Mouse (Mus musculus): ENCODE measurements around the gene Tfap2e.

Tfap2e gene

DNA sequence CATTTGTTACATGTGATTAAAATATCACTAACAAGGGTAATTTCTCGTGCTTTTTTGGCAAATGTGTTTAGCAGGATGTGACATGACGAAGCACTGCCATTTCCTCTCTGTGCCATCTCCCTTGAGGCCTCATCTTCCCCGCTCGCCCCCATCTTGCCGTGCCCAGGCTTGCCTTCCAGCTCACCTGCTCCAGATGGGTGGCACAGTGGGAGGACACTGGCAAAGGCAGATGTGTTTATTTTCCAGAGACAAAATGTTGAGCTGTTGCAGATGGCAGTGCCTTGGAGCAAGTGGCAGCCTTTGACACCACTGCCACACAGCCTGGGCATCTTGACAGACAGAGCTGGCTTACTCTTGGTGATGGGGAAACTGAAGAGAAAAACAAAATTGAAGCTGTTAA lies 43.0 kb downstream of the Tfap2e start:
- DNase-seq: no peak

DNA sequence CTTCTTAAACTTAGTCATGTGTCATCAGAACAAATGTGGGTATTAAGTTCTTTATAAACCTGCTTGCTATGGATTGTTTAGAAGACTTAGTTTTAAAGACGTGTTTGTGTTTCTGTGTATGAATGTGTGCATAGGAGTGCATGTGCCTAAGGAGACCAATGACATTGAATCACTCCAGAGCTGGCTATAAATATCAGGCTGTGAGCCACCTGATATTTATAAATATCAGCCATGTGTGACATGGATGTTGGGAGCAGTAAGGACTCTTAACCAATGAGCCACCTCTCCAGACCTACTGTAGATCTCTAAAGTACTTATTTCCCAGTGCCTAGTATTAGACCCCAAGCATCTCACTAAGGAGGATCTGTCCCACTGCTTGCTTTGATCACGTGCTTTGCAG lies 46.6 kb downstream of the Tfap2e start:
- no peak for DNase-seq

DNA sequence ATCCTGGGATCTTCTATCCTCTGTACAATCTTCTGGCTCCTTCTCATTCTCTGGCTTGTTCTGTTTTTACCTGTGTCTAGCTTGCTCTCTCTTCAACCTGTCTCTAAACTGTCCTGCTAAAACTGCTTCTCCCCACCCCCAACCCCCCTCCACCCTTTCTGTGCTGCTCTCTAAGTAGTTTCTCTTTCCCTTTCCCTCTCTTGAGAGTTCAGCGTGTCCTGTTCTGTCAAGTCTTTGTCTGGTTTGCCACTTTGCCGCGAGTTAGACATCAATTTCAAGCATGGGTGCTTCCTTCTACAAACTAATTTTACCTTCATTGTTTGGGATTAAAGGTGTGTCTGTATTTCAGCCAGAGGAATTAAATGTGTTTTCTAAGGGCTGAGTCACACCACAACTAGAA lies 53.0 kb downstream of the Tfap2e start:
- no peak for DNase-seq

DNA sequence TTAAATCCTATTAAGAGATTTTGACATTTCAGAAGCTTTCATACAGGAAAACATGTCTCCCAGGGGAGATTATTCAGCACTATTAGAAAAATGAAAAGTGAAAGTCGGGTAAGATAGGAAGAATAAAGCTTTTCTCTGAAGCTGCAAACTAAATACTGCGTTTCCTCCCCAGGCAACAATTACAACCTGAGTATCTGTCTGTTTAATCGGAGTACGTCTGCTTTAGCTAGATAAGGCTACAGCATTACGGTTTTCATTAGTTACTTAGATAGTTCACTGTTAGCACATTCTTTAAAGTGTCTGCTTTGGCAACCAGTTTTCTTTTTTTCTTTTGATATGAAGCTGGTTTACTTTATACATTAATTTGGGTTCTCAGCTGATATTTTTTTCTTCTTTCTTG lies 53.7 kb downstream of the Tfap2e start:
- no peak for DNase-seq

DNA sequence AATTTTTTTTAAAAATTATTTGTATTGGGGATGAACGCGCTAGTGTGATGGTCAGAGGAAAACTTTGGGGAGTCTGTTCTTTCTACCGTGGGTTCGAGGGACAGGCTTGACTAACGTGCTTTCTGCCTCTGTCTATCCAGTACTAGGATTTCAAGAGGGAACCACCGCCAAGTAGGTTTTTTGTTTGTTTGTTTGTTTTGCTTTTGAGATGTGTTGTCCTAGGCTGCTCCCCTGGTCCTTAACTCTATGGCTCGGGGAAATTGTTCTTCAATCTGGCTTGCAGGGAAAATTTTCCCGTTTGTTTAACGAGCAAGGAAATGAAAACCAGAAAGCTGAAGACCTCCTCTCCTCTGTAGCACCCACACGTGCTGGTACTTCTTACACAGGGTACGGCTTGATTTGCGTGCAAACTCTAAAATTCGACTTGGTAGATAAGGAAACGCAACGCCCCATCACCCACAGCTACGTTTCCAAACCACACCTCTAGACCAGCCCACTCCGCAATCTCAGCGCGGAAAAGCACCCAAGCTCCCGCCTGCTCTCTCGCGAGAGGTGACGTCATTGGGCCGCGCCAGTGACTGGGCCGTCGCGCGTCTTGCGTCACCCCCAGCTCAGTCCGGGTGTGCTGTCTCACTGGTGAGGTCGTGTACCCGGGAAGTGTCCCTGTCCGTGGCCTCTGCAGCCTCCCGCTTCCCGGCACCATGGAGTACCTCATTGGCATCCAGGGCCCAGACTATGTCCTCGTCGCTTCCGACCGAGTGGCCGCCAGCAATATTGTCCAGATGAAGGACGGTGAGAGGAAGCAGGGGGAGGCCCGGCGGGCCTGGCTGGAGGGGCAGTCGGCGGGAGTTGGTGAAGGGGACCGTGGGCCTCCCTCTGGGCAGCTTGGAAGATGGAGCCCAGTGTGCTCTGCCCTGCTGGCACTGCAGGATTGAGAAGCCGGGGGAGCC lies 58.7 kb downstream of the Tfap2e start, which contains the start of gene Psmb2:
Gene Psmb2 (plus strand): TSS at position 577 of the 950 bp plus-strand sequence.
- DNase-seq: peak; percentile 98

DNA sequence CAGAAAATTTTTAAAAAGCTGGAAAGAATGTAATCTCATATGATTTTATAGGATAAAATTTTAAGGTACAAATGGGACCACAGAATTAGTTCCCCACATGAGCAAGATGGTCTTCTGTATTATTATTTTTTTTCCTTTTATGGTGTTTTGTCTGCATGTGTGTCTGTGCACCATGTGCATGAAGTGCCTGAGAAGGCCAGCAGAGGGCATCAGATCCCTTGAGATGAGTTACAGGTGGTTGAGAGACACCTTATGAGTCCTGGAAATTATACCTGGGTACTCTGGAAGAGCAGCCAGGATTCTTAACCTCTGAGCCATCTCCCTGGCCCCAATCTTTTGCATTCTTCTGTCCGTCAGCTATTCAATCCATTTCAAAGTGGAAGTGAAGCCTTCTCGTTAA lies 69.0 kb downstream of the Tfap2e start:
- no peak for DNase-seq

All from thymus, postnatal 14 days (tissue).